Mouse (Mus musculus): ENCODE results near the gene Tusc2. TPM values are rescaled to one million over a fixed set of nuclear protein-coding genes. Genes with fewer than 3 reads are reported as not detected.

The Tusc2 gene
- 39.9 TPM for polyA plus RNA-seq (2017; shearing (Covaris generic))

GRCm38 (mm10) chr9:107563029-107563581 lies at the start of gene Tusc2:
Gene Tusc2 (plus strand): TSS chr9:107563255.

DNA sequence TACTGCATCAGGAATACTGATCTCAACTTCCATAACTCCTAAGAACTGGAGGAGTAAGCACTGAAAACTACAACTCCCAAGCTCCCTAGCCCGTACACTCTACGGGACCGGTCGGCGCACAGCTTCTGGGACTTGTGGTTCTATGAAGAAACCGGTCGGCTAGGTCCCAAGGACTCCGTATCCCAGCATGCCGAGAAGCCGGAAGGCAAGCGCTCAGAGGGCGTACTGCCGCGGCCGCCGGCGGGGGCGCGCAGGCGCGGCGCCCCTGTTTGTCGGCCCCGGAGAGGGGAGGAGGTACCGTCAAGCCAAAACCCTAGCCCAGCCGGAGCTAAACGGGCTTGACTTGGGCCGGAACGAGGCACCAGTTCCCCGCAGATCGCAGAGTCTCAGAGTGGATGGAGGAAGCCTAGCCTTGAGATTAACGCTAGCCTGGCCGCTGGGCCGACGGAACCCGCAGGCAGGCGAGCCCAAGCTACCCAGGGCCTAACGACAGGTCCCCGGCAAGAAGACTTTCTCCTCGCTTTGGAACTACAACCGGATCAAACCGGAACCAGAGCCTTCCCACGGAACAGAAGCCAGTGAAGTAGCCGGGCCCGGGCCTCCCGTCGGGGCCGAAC lies 29.2 kb upstream of the Tusc2 start, which contains the start of gene Tmem115:
Gene Tmem115, plus strand, starts transcription at position 155 of the 617 bp plus-strand sequence.

GRCm38 (mm10) chr9:107541474-107542351 lies 21.3 kb upstream of the Tusc2 start, which contains the start of the genes Cyb561d2 and Nprl2:
Gene Cyb561d2 (minus strand): TSS chr9:107542193.
Gene Nprl2 (plus strand): TSS chr9:107542226.

DNA sequence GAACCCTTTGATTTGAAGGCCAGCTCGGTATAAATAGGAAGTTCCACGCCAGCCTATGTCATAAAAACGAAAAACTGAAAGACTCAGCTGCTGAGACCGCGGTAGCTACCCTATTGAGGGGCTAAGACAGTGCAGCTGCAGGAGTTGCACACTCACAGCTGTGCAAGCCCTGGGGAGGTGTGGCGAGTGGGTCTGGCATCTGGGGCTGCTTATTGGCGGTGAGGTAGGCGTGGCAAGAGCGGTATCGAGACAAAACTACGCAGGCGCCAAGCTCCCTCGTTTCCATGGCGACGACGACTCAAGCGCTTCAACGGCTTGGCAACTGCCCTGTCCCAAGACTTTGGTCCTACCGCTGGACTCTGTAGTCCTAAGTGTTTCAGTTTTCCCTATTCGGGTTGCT lies 16.0 kb upstream of the Tusc2 start, which contains the start of gene Zmynd10:
Gene Zmynd10, plus strand, starts transcription at position 273 of the 400 bp plus-strand sequence.

GRCm38 (mm10) chr9:107551117-107551889 lies 11.8 kb upstream of the Tusc2 start, which contains the start of gene Rassf1:
Gene Rassf1 (plus strand): TSS chr9:107551555.

DNA sequence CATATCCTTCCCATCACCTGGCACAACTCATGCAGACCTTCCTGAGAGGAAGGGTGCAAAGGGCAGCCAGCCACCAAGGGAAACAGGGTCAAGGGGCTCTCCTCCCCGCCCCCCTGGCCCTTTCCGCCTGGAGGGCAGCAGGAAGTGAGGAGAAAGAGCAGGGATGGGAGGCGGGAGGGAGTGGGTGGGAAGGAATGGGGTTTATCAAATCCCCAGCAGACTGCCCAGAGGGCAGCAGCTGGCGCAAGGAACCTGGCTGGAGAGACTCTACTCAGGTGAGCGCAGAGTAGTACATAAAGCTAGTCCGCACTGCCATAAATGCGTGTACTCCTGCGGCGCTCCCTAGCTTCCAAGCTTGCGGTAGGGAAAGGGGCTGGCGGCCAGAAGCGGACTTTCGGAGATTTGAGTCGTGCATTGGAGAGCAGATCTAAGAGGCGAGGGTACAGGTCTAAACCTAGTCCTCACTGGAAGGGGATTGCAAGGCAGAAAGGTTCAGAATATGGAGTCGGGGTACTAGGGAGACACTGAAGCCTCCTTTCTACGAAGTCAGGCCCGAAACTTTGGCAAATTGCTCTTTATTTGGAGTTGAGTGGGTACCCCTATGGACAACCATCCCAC lies 4.8 kb downstream of the Tusc2 start, which contains the start of gene Hyal2:
Gene Hyal2, plus strand, starts transcription at position 244 of the 618 bp plus-strand sequence.

GRCm38 (mm10) chr9:107576357-107577107 lies 13.5 kb downstream of the Tusc2 start, which contains the start of gene Hyal1:
Gene Hyal1 (plus strand): TSS chr9:107576927.

DNA sequence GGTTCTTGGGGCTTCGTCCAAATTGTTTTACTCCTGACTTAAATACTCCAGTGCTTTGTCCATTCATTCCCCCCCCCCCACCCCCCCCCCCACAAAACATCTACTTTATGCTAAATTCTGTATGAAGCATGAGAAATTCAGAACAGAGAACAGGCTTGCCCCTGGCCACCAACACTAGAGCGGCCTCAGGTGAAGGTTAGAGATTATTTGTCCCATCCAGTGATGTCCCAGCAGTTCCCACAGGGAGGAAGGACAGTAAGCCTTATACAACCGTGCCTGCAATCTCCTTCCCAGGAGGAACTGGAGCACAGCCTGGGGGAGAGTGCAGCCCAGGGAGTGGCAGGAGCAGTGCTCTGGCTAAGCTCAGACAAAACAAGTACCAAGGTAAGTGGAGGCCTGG lies 15.5 kb downstream of the Tusc2 start, which contains the start of gene Naa80:
Gene Naa80, plus strand, starts transcription at position 301 of the 400 bp plus-strand sequence.

DNA sequence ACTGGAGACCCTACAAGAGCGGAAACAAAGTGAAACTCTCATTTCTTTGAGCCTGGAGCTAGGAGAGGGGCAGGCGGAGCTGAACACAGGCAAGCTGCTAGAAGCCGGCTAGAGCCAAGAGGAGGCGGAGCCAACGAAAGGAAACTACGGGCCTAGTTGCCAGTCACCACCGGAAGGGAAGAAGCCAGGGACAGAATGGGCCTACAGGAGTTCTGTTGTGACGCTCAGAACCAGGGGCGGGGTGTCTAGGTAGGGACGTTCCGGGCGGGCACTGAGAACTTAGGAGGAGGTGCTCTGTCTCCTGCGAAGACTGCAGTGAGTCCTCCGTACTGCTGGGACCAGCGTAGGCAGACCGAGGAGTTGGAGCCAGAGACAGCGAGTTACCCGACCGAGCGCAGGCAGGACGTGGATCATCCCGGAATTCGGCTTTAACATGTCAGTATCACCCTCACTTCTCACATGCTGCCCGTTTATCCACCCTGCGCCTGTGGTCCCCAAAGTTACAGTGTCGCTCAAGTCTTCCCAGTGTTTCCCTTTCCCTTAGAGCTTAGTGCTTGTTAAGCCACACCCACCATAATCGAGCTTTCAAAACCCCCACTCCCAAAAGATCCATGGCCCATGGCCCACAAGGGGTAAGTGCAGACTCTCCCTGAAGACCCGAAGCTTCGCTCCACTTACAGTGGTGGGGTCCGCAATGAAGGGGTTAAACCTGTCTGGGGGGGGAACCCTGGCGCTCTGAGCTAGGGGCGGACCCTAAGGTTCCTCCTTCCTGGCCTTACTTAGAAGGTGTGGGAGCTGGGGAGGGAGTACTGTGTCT lies 17.7 kb downstream of the Tusc2 start, which contains the start of gene Hyal3:
Gene Hyal3, plus strand, starts transcription at position 318 of the 817 bp plus-strand sequence.

GRCm38 (mm10) chr9:107586974-107587832 lies 24.1 kb downstream of the Tusc2 start, which contains the start of gene Ifrd2:
Gene Ifrd2 (plus strand): TSS chr9:107587642.

GRCm38 (mm10) chr9:107608741-107609432 lies 45.8 kb downstream of the Tusc2 start, which contains the start of gene Sema3b:
Gene Sema3b (minus strand): TSS chr9:107609229.

Other genes with a start within 250 kb of the Tusc2 start
- gene Hemk1, start 224.9 kb upstream of the Tusc2 start, polyA plus RNA-seq (2017; shearing (Covaris generic)): 10.6 TPM
- gene 6430571L13Rik, start 222.7 kb upstream of the Tusc2 start, polyA plus RNA-seq (2017; shearing (Covaris generic)): 0.56 TPM
- 0.13 TPM for gene Cacna2d2, start 163.6 kb upstream of the Tusc2 start, polyA plus RNA-seq (2017; shearing (Covaris generic))
- 67.0 TPM for gene Tmem115, start 29.3 kb upstream of the Tusc2 start, polyA plus RNA-seq (2017; shearing (Covaris generic))
- gene Cyb561d2, start 21.1 kb upstream of the Tusc2 start, polyA plus RNA-seq (2017; shearing (Covaris generic)): 25.0 TPM
- gene Nprl2, start 21.0 kb upstream of the Tusc2 start, polyA plus RNA-seq (2017; shearing (Covaris generic)): 57.8 TPM
- 1.2 TPM for gene Zmynd10, start 16.0 kb upstream of the Tusc2 start, polyA plus RNA-seq (2017; shearing (Covaris generic))
- 112 TPM for gene Rassf1, start 11.7 kb upstream of the Tusc2 start, polyA plus RNA-seq (2017; shearing (Covaris generic))
- gene Hyal2, start 4.7 kb downstream of the Tusc2 start, polyA plus RNA-seq (2017; shearing (Covaris generic)): 3.0 TPM
- gene Hyal1, start 13.7 kb downstream of the Tusc2 start, polyA plus RNA-seq (2017; shearing (Covaris generic)): 2.7 TPM
- 9.8 TPM for gene Naa80, start 15.6 kb downstream of the Tusc2 start, polyA plus RNA-seq (2017; shearing (Covaris generic))
- gene Hyal3, start 17.6 kb downstream of the Tusc2 start, polyA plus RNA-seq (2017; shearing (Covaris generic)): 1.5 TPM
- gene Ifrd2, start 24.4 kb downstream of the Tusc2 start, polyA plus RNA-seq (2017; shearing (Covaris generic)): 17.4 TPM
- gene Sema3b, start 46.0 kb downstream of the Tusc2 start, polyA plus RNA-seq (2017; shearing (Covaris generic)): 0.15 TPM
- gene Gnai2, start 72.1 kb downstream of the Tusc2 start, polyA plus RNA-seq (2017; shearing (Covaris generic)): 578 TPM
- not detected for gene Slc38a3, start 106.3 kb downstream of the Tusc2 start, polyA plus RNA-seq (2017; shearing (Covaris generic))
- 3.6 TPM for gene Gnat1, start 116.5 kb downstream of the Tusc2 start, polyA plus RNA-seq (2017; shearing (Covaris generic))
- gene Sema3f, start 147.2 kb downstream of the Tusc2 start, polyA plus RNA-seq (2017; shearing (Covaris generic)): not detected
- 229 TPM for gene Rbm5, start 207.7 kb downstream of the Tusc2 start, polyA plus RNA-seq (2017; shearing (Covaris generic))

All from effector memory CD4-positive, alpha-beta T cell, adult 7 months (primary cell).